Mouse (Mus musculus) T-cell, adult 66 days (primary cell): ENCODE results near the gene Xlr5b. TPM values are rescaled to one million over a fixed set of nuclear protein-coding genes. Genes with fewer than 3 reads are reported as not detected.

ENCODE experiments used
- total RNA-seq, 2 experiments: library from RNA; stranded (reverse); gene quantifications; 3 replicates in 1 of 2; 4 replicates in 1 of 2; pipeline ENCODE4 v1.2.4; 2023

Gene Xlr5b
- not detected for total RNA-seq

DNA sequence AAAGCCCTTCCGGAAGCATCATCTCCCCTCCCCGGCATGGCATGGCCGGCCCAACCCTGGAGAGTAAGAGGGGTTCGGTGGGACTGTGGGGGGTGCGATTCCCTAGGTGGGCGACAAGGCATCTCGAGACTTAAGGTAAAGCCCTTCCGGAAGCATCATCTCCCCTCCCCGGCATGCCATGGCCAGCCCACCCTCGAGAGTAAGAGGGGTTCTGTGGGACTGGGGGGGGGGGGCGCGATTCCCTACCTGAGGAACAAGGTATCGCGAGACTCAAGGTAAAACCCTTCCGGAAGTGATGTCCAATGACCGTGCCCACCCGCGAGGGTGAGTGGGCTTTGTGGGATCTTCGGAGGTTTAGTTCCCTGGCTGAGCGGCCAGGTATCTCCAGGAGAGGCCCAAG, at the start of gene Xlr5b:
Xlr5b (plus strand) TSS at position 301 of the 400 bp plus-strand sequence.

DNA sequence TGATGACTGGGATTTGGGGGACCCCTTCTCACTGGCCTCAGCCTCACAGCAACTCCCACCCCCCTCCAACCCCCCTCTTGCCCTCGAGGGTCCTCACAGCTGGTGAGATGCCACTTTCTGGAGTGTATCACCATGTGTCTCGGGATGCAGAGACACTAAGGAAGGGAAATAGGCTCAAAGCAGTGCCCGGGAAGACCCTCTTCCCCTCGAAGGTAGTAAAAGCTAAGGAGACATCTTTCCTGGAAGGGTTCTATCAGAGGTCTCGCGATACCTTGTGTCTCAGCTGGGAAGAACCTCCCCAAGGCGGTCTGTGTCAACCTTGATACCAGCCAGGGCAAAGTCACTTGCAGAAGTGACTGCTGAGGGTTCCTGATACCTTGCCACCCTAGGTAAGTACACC, 31.8 kb upstream of the Xlr5b start, which contains the start of gene Gm14685:
Gm14685 (plus strand) TSS at position 301 of the 400 bp plus-strand sequence.

GRCm38 (mm10) chrX:73149350-73149749, 754 bp downstream of the Xlr5b start, which contains the start of gene DXBay18:
TSS of gene DXBay18 (minus strand) at chrX:73149450.

GRCm38 (mm10) chrX:73176889-73177288, 28.3 kb downstream of the Xlr5b start, which contains the start of gene Spin2d:
TSS of gene Spin2d (minus strand) at chrX:73176989.

DNA sequence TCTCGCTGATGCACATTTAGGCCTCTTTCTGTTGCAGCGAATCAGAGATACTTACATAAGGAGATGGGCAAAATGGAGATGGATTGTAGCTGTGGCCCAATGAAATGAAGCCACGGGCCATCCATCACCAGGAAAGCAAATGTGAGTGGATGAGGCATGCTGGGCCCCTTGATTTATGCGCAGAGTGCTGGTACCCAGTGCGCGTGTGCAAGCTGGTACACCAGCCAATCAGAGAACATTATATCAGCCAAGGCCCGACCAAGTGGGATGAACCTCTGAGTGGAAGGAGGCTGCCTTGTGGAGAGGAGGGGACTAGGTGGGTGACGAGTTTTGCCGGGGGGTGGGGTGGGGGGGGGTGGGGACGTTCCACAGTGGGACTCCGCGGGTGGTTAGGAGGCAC, 43.3 kb downstream of the Xlr5b start, which contains the start of gene Xlr3b:
Xlr3b (plus strand) TSS at position 274 of the 400 bp plus-strand sequence.

Other genes with a start within 250 kb of the Xlr5b start
- gene Cetn2, start 230.4 kb upstream of the Xlr5b start, total RNA-seq, result 10 to 100 TPM; 39.0 to 41.0 TPM
- gene Nsdhl, start 230.2 kb upstream of the Xlr5b start, total RNA-seq, result 10 to 100 TPM; 13.8 to 15.8 TPM
- under 1 TPM in 1 of 2 experiments, not detected in 1; 0.35 TPM for gene Zfp185, start 161.5 kb upstream of the Xlr5b start, total RNA-seq
- gene Pnma5, start 111.7 kb upstream of the Xlr5b start, total RNA-seq, result 1 to 10 TPM; 2.1 to 2.7 TPM
- gene Pnma3, start 84.0 kb upstream of the Xlr5b start, total RNA-seq, result not detected
- 10 to 100 TPM; 53.0 to 54.4 TPM for gene Xlr4a, start 66.3 kb upstream of the Xlr5b start, total RNA-seq
- 1 to 10 TPM in 1 of 2 experiments, not detected in 1; 1.1 TPM for gene Xlr3a, start 51.7 kb upstream of the Xlr5b start, total RNA-seq
- not detected for gene Gm14685, start 31.7 kb upstream of the Xlr5b start, total RNA-seq
- gene DXBay18, start 654 bp downstream of the Xlr5b start, total RNA-seq, result under 1 TPM in 1 of 2 experiments, not detected in 1; 0.74 TPM
- gene Spin2d, start 28.2 kb downstream of the Xlr5b start, total RNA-seq, result not detected
- 10 to 100 TPM; 11.0 to 16.1 TPM for gene Xlr3b, start 43.4 kb downstream of the Xlr5b start, total RNA-seq
- gene Xlr4b, start 65.5 kb downstream of the Xlr5b start, total RNA-seq, result 100 to 1,000 TPM; 100 to 102 TPM
- gene F8a, start 79.5 kb downstream of the Xlr5b start, total RNA-seq, result 10 to 100 TPM; 16.0 to 17.0 TPM
- 10 to 100 TPM; 51.9 to 63.0 TPM for gene Xlr4c, start 94.3 kb downstream of the Xlr5b start, total RNA-seq
- not detected for gene Xlr3c, start 116.6 kb downstream of the Xlr5b start, total RNA-seq
- not detected for gene Xlr5a, start 144.2 kb downstream of the Xlr5b start, total RNA-seq
- gene Xlr5c, start 144.2 kb downstream of the Xlr5b start, total RNA-seq, result not detected
- not detected for gene Gm45015, start 188.0 kb downstream of the Xlr5b start, total RNA-seq
- 10 to 100 TPM; 37.8 to 41.5 TPM for gene Zfp275, start 193.8 kb downstream of the Xlr5b start, total RNA-seq
- not detected for gene Gm18336, start 249.9 kb downstream of the Xlr5b start, total RNA-seq